Mouse (Mus musculus) lung, adult 2 months (tissue): ENCODE data around the gene Ccdc163.

ENCODE experiments used
- CTCF ChIP-seq: fragments of 200-500 bp; IDR thresholded peaks from 2 replicates; pipeline ENCODE4 v1.5.1; 2011; ENCODE audit warnings: mild to moderate bottlenecking, low read length, control low read depth; ENCODE audit not compliant: insufficient read depth
- POLR2A ChIP-seq: fragments of 200-500 bp; IDR thresholded peaks from 2 replicates; pipeline ENCODE4 v1.6.1; 2011; ENCODE audit warnings: low read depth, mild to moderate bottlenecking, control low read depth, low read length, borderline replicate concordance; ENCODE audit errors: extremely low read depth

- TF ChIP-seq CTCF (no peak), POLR2A (no peak)
Measured at GRCm38 (mm10) chr4:116687041-116687440, 21.3 kb upstream of the Ccdc163 start.
